Mouse (Mus musculus) B cell, adult 2 months (primary cell): ENCODE data around the gene Olfr384.
"Not testable (repeated sequence)": the region's sequence is repeated elsewhere in the genome, so short reads cannot be mapped to it uniquely, and the experiment has no call there.

Experiments used
- DNase-seq, 2 experiments: peaks; one replicate each; pipeline ENCODE4 v3.0.0; 2022

Olfr384 gene

DNA sequence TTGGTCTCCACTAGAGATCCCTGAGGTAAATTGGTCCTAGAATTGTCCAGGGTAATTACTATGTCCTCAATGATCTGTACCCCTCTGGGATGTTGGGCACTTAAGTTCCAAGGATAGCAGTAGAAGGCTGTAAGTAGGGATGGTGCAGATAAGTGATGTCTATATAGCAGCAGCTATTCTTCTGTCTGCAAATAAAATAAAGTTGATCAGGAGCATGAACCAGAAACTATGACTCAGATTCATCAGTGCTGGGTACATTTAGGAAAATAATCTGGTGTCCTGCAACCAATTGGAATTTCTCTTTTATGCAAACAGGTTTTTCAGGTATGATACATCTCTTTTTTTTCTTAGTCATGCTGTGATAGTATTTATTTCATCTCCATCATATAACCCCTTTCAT, at the start of gene Olfr384:
TSS of gene Olfr384 (plus strand) at position 301 of the 400 bp plus-strand sequence.
- no peak for DNase-seq

DNA sequence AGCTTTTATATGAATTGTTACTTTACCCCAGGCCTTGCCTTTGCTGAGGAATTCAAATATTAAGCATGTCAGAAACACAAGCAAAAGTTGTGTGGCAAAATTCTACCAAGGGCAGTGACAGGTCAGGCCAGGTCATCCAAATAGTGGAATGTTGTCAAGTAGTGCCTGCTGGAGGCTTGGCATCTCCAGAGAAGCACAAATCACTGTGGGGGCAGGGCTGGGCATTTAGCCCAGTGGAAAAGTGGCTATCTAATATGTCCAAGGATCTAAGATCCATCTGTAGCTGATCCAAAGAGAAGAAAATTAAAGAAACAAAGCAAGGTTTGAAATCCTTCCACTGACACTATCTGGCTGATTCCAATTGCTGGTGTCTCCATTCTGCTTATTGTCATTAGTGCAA, 18.5 kb upstream of the Olfr384 start:
- no peak for DNase-seq

DNA sequence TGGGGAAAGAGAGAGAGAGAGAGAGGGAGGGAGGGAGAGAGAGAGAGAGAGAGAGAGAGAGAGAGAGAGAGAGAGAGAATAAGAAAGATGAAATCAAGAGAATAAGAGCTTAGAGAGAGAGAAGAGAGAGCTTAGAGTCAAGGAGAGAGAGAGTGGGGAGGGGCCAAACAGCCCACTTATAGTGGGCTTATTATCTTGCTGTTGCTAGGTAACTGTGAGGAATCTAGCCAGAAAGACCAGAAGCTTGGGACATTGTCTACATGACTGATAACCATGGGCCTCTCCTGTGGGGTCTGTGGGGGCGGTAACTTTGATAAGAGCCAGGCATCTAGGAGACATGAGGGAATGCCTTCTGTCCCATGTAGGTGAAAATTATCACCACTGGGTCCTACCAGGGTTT, 15.2 kb upstream of the Olfr384 start:
- not testable (repeated sequence) for DNase-seq

DNA sequence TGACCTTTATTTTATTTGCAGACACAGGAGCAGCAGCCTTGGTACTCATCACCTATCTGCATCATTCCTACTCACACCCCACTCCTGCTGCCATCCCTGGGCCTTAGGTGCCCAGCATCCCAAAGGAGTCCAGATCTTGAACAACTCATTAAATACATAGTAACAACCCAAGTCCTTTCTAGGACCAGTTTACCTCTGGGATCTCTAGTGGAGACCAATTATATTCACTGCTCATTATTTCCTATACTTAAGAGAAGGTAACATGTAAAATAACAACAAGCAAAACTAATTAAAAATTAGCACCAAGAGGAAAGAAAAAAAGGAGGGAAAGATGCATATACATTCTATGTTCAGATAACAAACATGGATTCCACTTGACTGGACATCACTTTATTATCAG, 5.5 kb upstream of the Olfr384 start, which contains the start of gene Olfr385:
TSS of gene Olfr385 (minus strand) at position 101 of the 400 bp plus-strand sequence.
- no peak for DNase-seq
